Mouse (Mus musculus) MEL (cell line): Measurements from ENCODE around the gene Abcb1b. TPM values are rescaled to one million over a fixed set of nuclear protein-coding genes. Genes with fewer than 3 reads are reported as not detected.
A peak's percentile ranks its signal among the peaks of the same experiment; 100 is the strongest.

Experiments
- DNase-seq: peaks from one replicate; pipeline ENCODE4 v3.0.0; 2011; ENCODE audit warnings: low read depth, low spot score
- H3K27ac ChIP-seq: 2 replicates; pipeline ENCODE4 v1.5.1; 2012; ENCODE audit warnings: low read depth, mild to moderate bottlenecking, control low read depth, low read length, moderate library complexity; ENCODE audit not compliant: control insufficient read depth
- H3K27me3 ChIP-seq, 2 experiments: fragments of 150-350 bp in 1 of 2; sonication (generic) in 1 of 2; 2 replicates each; pipeline ENCODE4 v1.6.1; 2012; ENCODE audit warnings: low read length in 2 of 2, mild to moderate bottlenecking in 2 of 2, improper control_type of control experiment in 1 of 2, moderate library complexity in 1 of 2; ENCODE audit not compliant: insufficient read depth in 2 of 2, control insufficient read depth in 1 of 2
- H3K36me3 ChIP-seq, 2 experiments: 2 replicates each; pipeline ENCODE4 v1.6.1; 2012 to 2014; ENCODE audit warnings: low read length in 2 of 2, improper control_type of control experiment in 1 of 2, inconsistent platforms in 1 of 2, mild to moderate bottlenecking in 1 of 2; ENCODE audit not compliant: insufficient read depth in 2 of 2, control insufficient read depth in 1 of 2
- H3K4me1 ChIP-seq, 2 experiments: fragments of 150-350 bp in 1 of 2; sonication (generic) in 1 of 2; 2 replicates each; pipeline ENCODE4 v1.6.1; 2012; ENCODE audit warnings: low read length in 2 of 2, improper control_type of control experiment in 1 of 2, mild to moderate bottlenecking in 1 of 2; ENCODE audit not compliant: insufficient read depth in 2 of 2, control insufficient read depth in 1 of 2
- H3K4me3 ChIP-seq, 2 experiments: fragments of 150-350 bp in 1 of 2; sonication (generic) in 1 of 2; 2 replicates each; pipeline ENCODE4 v1.5.1; 2012; ENCODE audit warnings: low read depth in 2 of 2, low read length in 2 of 2, mild to moderate bottlenecking in 2 of 2, moderate library complexity in 2 of 2, control low read depth in 1 of 2, improper control_type of control experiment in 1 of 2; ENCODE audit not compliant: control insufficient read depth in 1 of 2, insufficient read depth in 1 of 2
- H3K79me2 ChIP-seq: 2 replicates; pipeline ENCODE4 v1.6.1; 2012; ENCODE audit warnings: mild to moderate bottlenecking, low read length, moderate library complexity; ENCODE audit not compliant: control insufficient read depth, poor library complexity, insufficient read depth
- H3K9ac ChIP-seq: 2 replicates; pipeline ENCODE4 v1.6.1; 2012; ENCODE audit warnings: low read depth, mild to moderate bottlenecking, control low read depth, low read length, moderate library complexity; ENCODE audit not compliant: control insufficient read depth, poor library complexity, severe bottlenecking
- H3K9me3 ChIP-seq: fragments of 150-350 bp; sonication (generic); replicated peaks from 2 replicates; pipeline ENCODE4 v1.6.1; 2012; ENCODE audit warnings: mild to moderate bottlenecking, low read length, improper control_type of control experiment, moderate library complexity; ENCODE audit not compliant: insufficient read depth
- BHLHE40 ChIP-seq: IDR thresholded peaks from 2 replicates; pipeline ENCODE4 v1.6.1; 2012; ENCODE audit warnings: low read depth, mild to moderate bottlenecking, inconsistent platforms, low read length, improper control_type of control experiment, borderline replicate concordance
- CHD2 ChIP-seq: IDR thresholded peaks from 2 replicates; pipeline ENCODE4 v1.6.1; 2011; ENCODE audit warnings: low read length, improper control_type of control experiment
- CTCF ChIP-seq, 3 experiments: IDR thresholded peaks in 2 of 3; conservative IDR thresholded peaks in 1 of 3; 2 replicates each; pipeline ENCODE4 v1.5.1; 2011 to 2012; ENCODE audit warnings: low read length in 3 of 3, low read depth in 2 of 3, mild to moderate bottlenecking in 2 of 3, improper control_type of control experiment in 1 of 3, inconsistent platforms in 1 of 3, mixed read lengths in 1 of 3, moderate library complexity in 1 of 3; ENCODE audit not compliant: control insufficient read depth in 1 of 3, insufficient read depth in 1 of 3, poor library complexity in 1 of 3, severe bottlenecking in 1 of 3
- E2F4 ChIP-seq: IDR thresholded peaks from 2 replicates; pipeline ENCODE4 v1.6.1; 2011; ENCODE audit warnings: low read depth, low read length, improper control_type of control experiment, borderline replicate concordance
- ELF1 ChIP-seq: IDR thresholded peaks from 2 replicates; pipeline ENCODE4 v1.6.1; 2014; ENCODE audit warnings: low read depth, mild to moderate bottlenecking, inconsistent platforms, low read length, improper control_type of control experiment, moderate library complexity
- EP300 ChIP-seq, 2 experiments: IDR thresholded peaks; 2 replicates each; pipeline ENCODE4 v1.6.1; 2011; ENCODE audit warnings: improper control_type of control experiment in 2 of 2, low read length in 2 of 2, low read depth in 1 of 2, mild to moderate bottlenecking in 1 of 2
- GABPA ChIP-seq: IDR thresholded peaks from 2 replicates; pipeline ENCODE4 v1.6.1; 2012; ENCODE audit warnings: low read depth, mild to moderate bottlenecking, inconsistent platforms, low read length, improper control_type of control experiment, moderate library complexity
- HCFC1 ChIP-seq: IDR thresholded peaks from 2 replicates; pipeline ENCODE4 v1.6.1; 2012; ENCODE audit warnings: low read depth, mild to moderate bottlenecking, inconsistent platforms, low read length, improper control_type of control experiment, moderate library complexity
- JUND ChIP-seq: IDR thresholded peaks from 2 replicates; pipeline ENCODE4 v1.6.1; 2011; ENCODE audit warnings: low read depth, mild to moderate bottlenecking, improper control_type of control experiment, low read length
- KAT2A ChIP-seq: conservative IDR thresholded peaks from 2 replicates; pipeline ENCODE4 v1.6.1; 2012; ENCODE audit warnings: low read depth, low read length, improper control_type of control experiment, inconsistent platforms
- MAFK ChIP-seq: IDR thresholded peaks from 2 replicates; pipeline ENCODE4 v1.6.1; 2011; ENCODE audit warnings: low read depth, mild to moderate bottlenecking, low read length, improper control_type of control experiment, borderline replicate concordance
- MAX ChIP-seq: IDR thresholded peaks from 2 replicates; pipeline ENCODE4 v1.6.1; 2011; ENCODE audit warnings: low read length, improper control_type of control experiment
- MAZ ChIP-seq: IDR thresholded peaks from 2 replicates; pipeline ENCODE4 v1.6.1; 2012; ENCODE audit warnings: low read depth, mild to moderate bottlenecking, inconsistent platforms, low read length, improper control_type of control experiment
- MXI1 ChIP-seq: IDR thresholded peaks from 2 replicates; pipeline ENCODE4 v1.6.1; 2011; ENCODE audit warnings: mild to moderate bottlenecking, low read depth, low read length, improper control_type of control experiment
- MYB ChIP-seq: IDR thresholded peaks from 2 replicates; pipeline ENCODE4 v1.6.1; 2011; ENCODE audit warnings: mild to moderate bottlenecking, low read depth, low read length, improper control_type of control experiment
- NRF1 ChIP-seq: IDR thresholded peaks from 2 replicates; pipeline ENCODE4 v1.6.1; 2014; ENCODE audit warnings: low read depth, mild to moderate bottlenecking, inconsistent platforms, low read length, improper control_type of control experiment, moderate library complexity; ENCODE audit not compliant: poor library complexity, insufficient read depth, severe bottlenecking
- POLR2A ChIP-seq, 2 experiments: IDR thresholded peaks; 2 replicates each; pipeline ENCODE4 v1.6.1; 2011 to 2012; ENCODE audit warnings: low read length in 2 of 2, mild to moderate bottlenecking in 2 of 2, control low read depth in 1 of 2, improper control_type of control experiment in 1 of 2, low read depth in 1 of 2, moderate library complexity in 1 of 2; ENCODE audit not compliant: control insufficient read depth in 1 of 2, insufficient read depth in 1 of 2, poor library complexity in 1 of 2
- POLR2AphosphoS2 ChIP-seq: IDR thresholded peaks from 2 replicates; pipeline ENCODE4 v1.6.1; 2011; ENCODE audit warnings: low read length, improper control_type of control experiment
- RAD21 ChIP-seq: IDR thresholded peaks from 2 replicates; pipeline ENCODE4 v1.6.1; 2011; ENCODE audit warnings: mild to moderate bottlenecking, low read depth, low read length, improper control_type of control experiment
- RCOR1 ChIP-seq: IDR thresholded peaks from 2 replicates; pipeline ENCODE4 v1.6.1; 2012; ENCODE audit warnings: low read depth, mild to moderate bottlenecking, inconsistent platforms, low read length, improper control_type of control experiment
- SMC3 ChIP-seq: IDR thresholded peaks from 2 replicates; pipeline ENCODE4 v1.6.1; 2011; ENCODE audit warnings: low read depth, low read length, improper control_type of control experiment
- TAL1 ChIP-seq: IDR thresholded peaks from 2 replicates; pipeline ENCODE4 v1.6.1; 2012; ENCODE audit warnings: mild to moderate bottlenecking, inconsistent platforms, low read length, moderate library complexity, mixed read lengths
- TBP ChIP-seq: IDR thresholded peaks from 2 replicates; pipeline ENCODE4 v1.8.0; 2011; ENCODE audit warnings: low read depth, low read length, improper control_type of control experiment
- TCF12 ChIP-seq: IDR thresholded peaks from 2 replicates; pipeline ENCODE4 v1.6.1; 2014; ENCODE audit warnings: low read depth, mild to moderate bottlenecking, inconsistent platforms, low read length, improper control_type of control experiment, moderate library complexity
- UBTF ChIP-seq: IDR thresholded peaks from 2 replicates; pipeline ENCODE4 v1.6.1; 2012; ENCODE audit warnings: low read depth, mild to moderate bottlenecking, inconsistent platforms, low read length, improper control_type of control experiment, moderate library complexity, borderline replicate concordance; ENCODE audit not compliant: insufficient read depth
- USF1 ChIP-seq: IDR thresholded peaks from 2 replicates; pipeline ENCODE4 v1.6.1; 2014; ENCODE audit warnings: low read depth, mild to moderate bottlenecking, inconsistent platforms, low read length, improper control_type of control experiment, moderate library complexity
- USF2 ChIP-seq, 2 experiments: IDR thresholded peaks; 2 replicates each; pipeline ENCODE4 v1.6.1; 2011 to 2012; ENCODE audit warnings: improper control_type of control experiment in 2 of 2, low read length in 2 of 2, borderline replicate concordance in 1 of 2, inconsistent platforms in 1 of 2, low read depth in 1 of 2, mild to moderate bottlenecking in 1 of 2; ENCODE audit not compliant: insufficient read depth in 1 of 2
- ZKSCAN1 ChIP-seq: IDR thresholded peaks from 2 replicates; pipeline ENCODE4 v1.6.1; 2012; ENCODE audit warnings: low read depth, mild to moderate bottlenecking, inconsistent platforms, low read length, improper control_type of control experiment, moderate library complexity
- ZMIZ1 ChIP-seq: IDR thresholded peaks from 2 replicates; pipeline ENCODE4 v1.6.1; 2012; ENCODE audit warnings: low read depth, mild to moderate bottlenecking, inconsistent platforms, low read length, improper control_type of control experiment, moderate library complexity
- ZNF384 ChIP-seq: IDR thresholded peaks from 2 replicates; pipeline ENCODE4 v1.6.1; 2012; ENCODE audit warnings: low read depth, mild to moderate bottlenecking, inconsistent platforms, low read length, improper control_type of control experiment
- polyA plus RNA-seq, 2 experiments: library from polyadenylated mRNA; stranded (reverse) in 1 of 2; unstranded in 1 of 2; fragments of >175 nt in 1 of 2; fragments of >200 nt in 1 of 2; gene quantifications; 2 replicates each; pipeline versions ENCODE4 v1.2.1 to v1.2.4; 2012; ENCODE audit warnings: low replicate concordance in 2 of 2, low read depth in 1 of 2; ENCODE audit not compliant: insufficient read length in 2 of 2, insufficient read depth in 1 of 2, missing spikeins in 1 of 2
- total RNA-seq: library from RNA; depleted of rRNA; stranded (reverse); fragments of 300-350 nt; gene quantifications from 2 replicates; pipeline ENCODE4 v1.2.3, GENCODE M21; 2012

Gene Abcb1b
- total and polyA plus RNA-seq, 3 experiments = not detected

DNA sequence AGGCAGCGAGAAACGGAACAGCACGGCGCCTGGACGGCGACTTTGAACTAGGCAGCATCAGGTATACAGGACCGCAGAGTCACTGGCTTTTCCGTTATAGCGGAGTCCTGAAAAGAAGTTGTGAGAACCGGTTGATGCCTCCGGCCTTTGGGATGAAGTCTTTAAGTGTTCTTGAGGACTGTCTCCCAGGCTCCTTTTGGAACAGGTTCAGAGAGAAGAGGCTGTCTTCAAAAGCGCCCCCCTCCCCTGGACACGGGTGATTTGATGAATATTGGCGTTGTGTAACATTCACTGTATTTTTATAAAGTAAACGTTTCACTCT is 96.1 kb downstream of the Abcb1b start:
- Histone ChIP-seq H3K9me3 (no peaks in the 10 kb centered on the region), H3K4me1 (peaks cover 12 to 26% of the 10 kb centered on the region in 2 experiments), H3K27ac (peak overlapping the region; percentile 99), H3K4me3 (peak overlapping the region; percentile 85 to 88), H3K27me3 (no peaks in the 10 kb centered on the region), H3K9ac (peak overlapping the region; percentile 98), H3K36me3 (peaks cover 12 to 42% of the 10 kb centered on the region in 2 experiments), H3K79me2 (peaks cover 32% of the 10 kb centered on the region)
- TF ChIP-seq TCF12 = no peak
- DNase-seq = no peak

DNA sequence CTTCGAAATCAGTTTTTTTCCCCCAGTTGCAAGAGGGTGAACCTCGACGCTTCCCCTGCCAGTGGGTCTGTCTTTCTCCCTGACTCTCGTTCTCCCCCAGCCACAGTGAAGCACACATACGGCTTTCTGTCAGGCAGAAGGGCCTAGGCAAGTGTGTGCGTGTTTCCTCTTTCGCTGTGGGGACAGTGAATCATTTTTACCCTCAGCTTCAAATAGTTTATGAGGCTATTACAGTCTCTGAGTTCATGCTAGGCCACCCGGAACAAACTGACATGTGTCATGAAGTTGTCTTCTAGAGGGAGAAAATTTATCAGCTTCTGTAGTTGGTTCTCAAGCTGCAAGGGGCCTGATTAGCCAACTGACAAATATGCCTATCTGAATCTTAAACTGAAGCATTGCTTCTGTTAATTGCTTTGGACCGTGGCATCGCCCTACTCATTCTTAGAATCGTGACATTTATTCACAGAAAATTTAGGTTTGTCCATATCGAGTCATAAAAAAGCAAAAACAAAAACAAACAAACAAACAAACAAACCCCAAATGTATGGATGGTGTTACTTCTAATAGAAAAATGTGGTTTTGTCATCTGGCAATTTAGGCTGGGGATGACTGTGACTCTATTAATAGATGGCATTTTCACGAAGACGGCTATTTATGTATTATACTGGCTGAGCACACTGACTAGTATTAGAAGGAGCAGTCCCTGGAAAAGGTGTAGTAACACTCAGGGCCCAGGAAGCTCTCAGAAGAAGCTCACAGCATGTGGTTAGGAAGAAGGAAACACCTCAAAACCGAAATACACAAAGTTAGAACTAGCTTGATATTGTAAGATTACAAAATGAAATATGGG is 96.9 kb downstream of the Abcb1b start:
- Histone ChIP-seq H3K9ac (peak overlapping the region; percentile 98), H3K4me1 (peaks cover 12 to 26% of the 10 kb centered on the region in 2 experiments), H3K79me2 (peaks cover 32% of the 10 kb centered on the region), H3K27ac (peak overlapping the region; percentile 99), H3K9me3 (no peaks in the 10 kb centered on the region), H3K27me3 (no peaks in the 10 kb centered on the region), H3K36me3 (peaks cover 16 to 44% of the 10 kb centered on the region in 2 experiments), H3K4me3 (peak overlapping the region; percentile 85 to 88)
- DNase-seq = peak; percentile 94
- TF ChIP-seq BHLHE40 = peak; percentile 55; the same call in 1 of the 2 replicates
- no peak for TF ChIP-seq KAT2A
- TF ChIP-seq E2F4 = 0 out of 2 replicates have a peak, but pooled peaks have one; percentile 14
- peak; percentile 39; the same call in 1 of the 2 replicates for TF ChIP-seq ELF1
- 0 out of 2 replicates have a peak, but pooled peaks have one; percentile 49 for TF ChIP-seq MAX
- no peak for TF ChIP-seq GABPA
- peak; percentile 81 for TF ChIP-seq RCOR1
- TF ChIP-seq ZNF384 = no peak
- no peak for TF ChIP-seq ZKSCAN1
- peak; percentile 92 for TF ChIP-seq POLR2AphosphoS2
- TF ChIP-seq SMC3 = no peak
- TF ChIP-seq EP300 (IDR thresholded peaks at IDR 0.05; ENCODE audit: low read depth in 1 of 2, low read length in 2 of 2) = peak; percentile 99 to 100
- TF ChIP-seq TAL1 = peak; percentile 98
- peak; percentile 59 for TF ChIP-seq HCFC1
- no peak for TF ChIP-seq USF1
- TF ChIP-seq NRF1 = no peak
- peak; percentile 95 for TF ChIP-seq TBP
- no peak for TF ChIP-seq USF2 (IDR thresholded peaks at IDR 0.05; ENCODE audit: borderline replicate concordance in 1 of 2, insufficient read depth in 1 of 2, low read depth in 1 of 2, low read length in 2 of 2)
- no peak for TF ChIP-seq UBTF
- no peak; the same call in 1 of the 2 replicates for TF ChIP-seq JUND
- peak; percentile 72 to 94 for TF ChIP-seq POLR2A (IDR thresholded peaks at IDR 0.05; ENCODE audit: control insufficient read depth in 1 of 2, insufficient read depth in 1 of 2, low read depth in 1 of 2, low read length in 2 of 2, poor library complexity in 1 of 2)
- TF ChIP-seq MXI1 = peak; percentile 82
- peak; percentile 99 for TF ChIP-seq TCF12
- no peak for TF ChIP-seq RAD21
- no peak; the same call in 1 of the 2 replicates for TF ChIP-seq CHD2
- TF ChIP-seq MAZ = no peak
- 0 out of 2 replicates have a peak, but pooled peaks have one; percentile 10 for TF ChIP-seq MAFK
- TF ChIP-seq ZMIZ1 = peak; percentile 95
- TF ChIP-seq CTCF (IDR thresholded peaks at IDR 0.05 in 2 of 3, conservative IDR thresholded peaks at IDR 0.05 in 1 of 3; ENCODE audit: control insufficient read depth in 1 of 3, insufficient read depth in 1 of 3, low read depth in 2 of 3, low read length in 3 of 3, poor library complexity in 1 of 3, severe bottlenecking in 1 of 3) = no peak
- TF ChIP-seq MYB = peak; percentile 99
